In genomic region chr6:8897334-8897733, GRCm38 (mm10) we compare ENCODE assay signal across 15 mouse cellular contexts. TPM values are rescaled to one million over a fixed set of nuclear protein-coding genes. Genes with fewer than 3 reads are reported as not detected.
DNase-seq lines count a peak whose midpoint lies in the region; ATAC-seq lines count a peak whose summit lies in the region.
"Had no signal": no experiment of that assay in that cellular context is flagged by ENCODE, and none has a peak within 500 bp of the region (broad histone marks: within the 10 kb centered on the region; RNA-seq: fewer than 3 reads in every experiment).

No protein-coding gene starts in this region.

- no peaks in the 10 kb centered on the region for H3K9me3 ChIP-seq in embryonic facial prominence, embryonic 11.5 days (replicated peaks; ENCODE audit: control insufficient read depth, low read length)
- H3K9me3 ChIP-seq in hindbrain, embryonic 13.5 days: no peaks in the 10 kb centered on the region
- no peaks in the 10 kb centered on the region for H3K9me3 ChIP-seq in midbrain, embryonic 15.5 days
- no peaks in the 10 kb centered on the region for H3K9me3 ChIP-seq in kidney, embryonic 16.5 days (ENCODE audit: low read length)
- H3K9me3 ChIP-seq: liver, embryonic 12.5 days had no signal

- no peak overlapping the region for H3K4me3 ChIP-seq in embryonic facial prominence, embryonic 11.5 days (ENCODE audit: low read depth, low read length)
- H3K4me3 ChIP-seq in hindbrain, embryonic 13.5 days: no peak overlapping the region
- no peak overlapping the region for H3K4me3 ChIP-seq in midbrain, embryonic 15.5 days
- no peak overlapping the region for H3K4me3 ChIP-seq in kidney, embryonic 16.5 days (ENCODE audit: low read length)
- H3K4me3 ChIP-seq: heart, adult 2 months; liver, embryonic 12.5 days had no signal

- H3K4me2 ChIP-seq in embryonic facial prominence, embryonic 11.5 days (ENCODE audit: low read depth, low read length): no peak overlapping the region
- H3K4me2 ChIP-seq in hindbrain, embryonic 13.5 days: no peak overlapping the region
- no peak overlapping the region for H3K4me2 ChIP-seq in midbrain, embryonic 15.5 days
- no peak overlapping the region for H3K4me2 ChIP-seq in kidney, embryonic 16.5 days (replicated peaks; ENCODE audit: low read depth, low read length)
- H3K4me2 ChIP-seq: liver, embryonic 12.5 days had no signal

- H3K27ac ChIP-seq in embryonic facial prominence, embryonic 11.5 days (replicated peaks; ENCODE audit: low read depth, low read length): no peak overlapping the region
- peak overlapping the region; percentile 81 for H3K27ac ChIP-seq in hindbrain, embryonic 13.5 days
- H3K27ac ChIP-seq in midbrain, embryonic 15.5 days: peak overlapping the region; percentile 30; the same call in 1 of the 2 replicates
- no peak overlapping the region for H3K27ac ChIP-seq in kidney, embryonic 16.5 days (ENCODE audit: low read length)
- H3K27ac ChIP-seq: heart, adult 2 months; liver, embryonic 12.5 days had no signal

- no peak for ATAC-seq in embryonic facial prominence, embryonic 11.5 days (replicated peaks; ENCODE audit: insufficient number of reproducible peaks, low FRiP score, low TSS enrichment, low read depth)
- peak; percentile 83 for ATAC-seq in hindbrain, embryonic 13.5 days (ENCODE audit: low FRiP score)
- peak; percentile 76 for ATAC-seq in midbrain, embryonic 15.5 days (replicated peaks)
- no peak for ATAC-seq in kidney, embryonic 16.5 days (ENCODE audit: low FRiP score, low TSS enrichment)
- ATAC-seq: liver, embryonic 12.5 days had no signal

- no peak overlapping the region for H3K9ac ChIP-seq in embryonic facial prominence, embryonic 11.5 days (replicated peaks; ENCODE audit: low read length)
- H3K9ac ChIP-seq in hindbrain, embryonic 13.5 days: no peak overlapping the region
- no peak overlapping the region for H3K9ac ChIP-seq in midbrain, embryonic 15.5 days
- no peak overlapping the region for H3K9ac ChIP-seq in kidney, embryonic 16.5 days (replicated peaks; ENCODE audit: low read length)
- H3K9ac ChIP-seq: liver, embryonic 12.5 days had no signal

- H3K4me1 ChIP-seq in embryonic facial prominence, embryonic 11.5 days (ENCODE audit: control insufficient read depth, insufficient read depth, low read length): no peaks in the 10 kb centered on the region
- H3K4me1 ChIP-seq in hindbrain, embryonic 13.5 days (replicated peaks): peaks cover 21% of the 10 kb centered on the region
- H3K4me1 ChIP-seq in midbrain, embryonic 15.5 days: peaks cover 9% of the 10 kb centered on the region; the same call in 1 of the 2 replicates
- no peaks in the 10 kb centered on the region for H3K4me1 ChIP-seq in kidney, embryonic 16.5 days (ENCODE audit: insufficient read depth, low read length)
- H3K4me1 ChIP-seq: liver, embryonic 12.5 days had no signal

- no peaks in the 10 kb centered on the region for H3K36me3 ChIP-seq in embryonic facial prominence, embryonic 11.5 days (replicated peaks; ENCODE audit: control insufficient read depth, insufficient read depth, low read depth, low read length)
- no peaks in the 10 kb centered on the region for H3K36me3 ChIP-seq in hindbrain, embryonic 13.5 days
- no peaks in the 10 kb centered on the region for H3K36me3 ChIP-seq in midbrain, embryonic 15.5 days (replicated peaks)
- H3K36me3 ChIP-seq in kidney, embryonic 16.5 days (ENCODE audit: insufficient read depth, low read length): no peaks in the 10 kb centered on the region
- H3K36me3 ChIP-seq: liver, embryonic 12.5 days had no signal

- H3K27me3 ChIP-seq in embryonic facial prominence, embryonic 11.5 days (ENCODE audit: control insufficient read depth, insufficient read depth, low read length): no peaks in the 10 kb centered on the region
- no peaks in the 10 kb centered on the region for H3K27me3 ChIP-seq in hindbrain, embryonic 13.5 days
- H3K27me3 ChIP-seq in midbrain, embryonic 15.5 days (replicated peaks): no peaks in the 10 kb centered on the region
- no peaks in the 10 kb centered on the region for H3K27me3 ChIP-seq in kidney, embryonic 16.5 days (ENCODE audit: insufficient read depth, low read length)
- H3K27me3 ChIP-seq: liver, embryonic 12.5 days had no signal

- peak; percentile 73 for DNase-seq in cerebellum, postnatal 10 days
- no peak for DNase-seq in cerebellum, adult 11-12 months
- peak; percentile 12 for DNase-seq in embryonic facial prominence, embryonic 11.5 days (ENCODE audit: low spot score)
- no peak for DNase-seq in right cerebral cortex, adult 18-20 months
- no peak for DNase-seq in thymus, postnatal 0 days (ENCODE audit: low spot score)
- DNase-seq: cerebellum, adult 9-10 months; heart, adult 2 months; heart, postnatal 14 days; kidney, adult 18-20 months; lung, postnatal 14 days; thymus, adult 2 months had no signal

- WGBS in embryonic facial prominence, embryonic 11.5 days: 65% methylated on average over 7 of the region's 7 CpGs
- WGBS in hindbrain, embryonic 13.5 days: 27% methylated on average over 7 of the region's 7 CpGs
- WGBS in midbrain, embryonic 15.5 days: 18% methylated on average over 7 of the region's 7 CpGs
- 78% methylated on average over 7 of the region's 7 CpGs for WGBS in kidney, embryonic 16.5 days

RNA-seq across cellular contexts. Expression of gene Nxph1, which starts 50.9 kb away (rescaled TPM):
- polyA plus RNA-seq in embryonic facial prominence, embryonic 11.5 days (2014; fragmentation: Nextera tagmentation; extraction: Ambion mirVana): 0.79 and 1.4 TPM in 2 replicates
- polyA plus RNA-seq in hindbrain, embryonic 13.5 days (2015; fragmentation: Nextera tagmentation; extraction: Ambion mirVana): 73.9 and 83.4 TPM in 2 replicates
- polyA plus RNA-seq in midbrain, embryonic 15.5 days (2015; fragmentation: Nextera tagmentation; extraction: Ambion mirVana): 75.8 and 79.2 TPM in 2 replicates
- polyA plus RNA-seq in kidney, embryonic 16.5 days (2015; fragmentation: Nextera tagmentation; extraction: Ambion mirVana): 0.10 and 0.27 TPM in 2 replicates
- polyA plus RNA-seq in thymus, postnatal 0 days (2015; fragmentation: Nextera tagmentation; extraction: Ambion mirVana): 0.18 and 0.25 TPM in 2 replicates
- polyA plus RNA-seq: heart, adult 2 months; liver, embryonic 12.5 days had no signal

Comparison
In these comparisons a context has a peak if more than half of its experiments do, and no peak if none do; other contexts are left out.
1. DNase-seq: peak in cerebellum, postnatal 10 days (2 of 2) and embryonic facial prominence, embryonic 11.5 days (single experiment); none in cerebellum, adult 11-12 months (single experiment), right cerebral cortex, adult 18-20 months (single experiment) and thymus, postnatal 0 days (single experiment).
2. ATAC-seq: peak in hindbrain, embryonic 13.5 days (single experiment) and midbrain, embryonic 15.5 days (single experiment); none in embryonic facial prominence, embryonic 11.5 days (single experiment) and kidney, embryonic 16.5 days (single experiment).
3. H3K27ac ChIP-seq: peak in hindbrain, embryonic 13.5 days (single experiment) and midbrain, embryonic 15.5 days (single experiment); none in embryonic facial prominence, embryonic 11.5 days (single experiment) and kidney, embryonic 16.5 days (single experiment).
4. RNA of gene Nxph1, which starts 50.9 kb away (polyA plus RNA-seq): 75.8 to 79.2 TPM in midbrain, embryonic 15.5 days and 73.9 to 83.4 TPM in hindbrain, embryonic 13.5 days; 0.79 to 1.4 TPM in embryonic facial prominence, embryonic 11.5 days, 0.10 to 0.27 TPM in kidney, embryonic 16.5 days and 0.18 to 0.25 TPM in thymus, postnatal 0 days; every median in the first group is over 10 times any median in the second.